Mouse (Mus musculus) cerebellum, adult 8-10 months (tissue): Measurements from ENCODE around the gene Prodh2.

Experiments
- DNase-seq: peaks from one replicate; pipeline ENCODE4 v3.0.0; 2022

The Prodh2 gene

DNA sequence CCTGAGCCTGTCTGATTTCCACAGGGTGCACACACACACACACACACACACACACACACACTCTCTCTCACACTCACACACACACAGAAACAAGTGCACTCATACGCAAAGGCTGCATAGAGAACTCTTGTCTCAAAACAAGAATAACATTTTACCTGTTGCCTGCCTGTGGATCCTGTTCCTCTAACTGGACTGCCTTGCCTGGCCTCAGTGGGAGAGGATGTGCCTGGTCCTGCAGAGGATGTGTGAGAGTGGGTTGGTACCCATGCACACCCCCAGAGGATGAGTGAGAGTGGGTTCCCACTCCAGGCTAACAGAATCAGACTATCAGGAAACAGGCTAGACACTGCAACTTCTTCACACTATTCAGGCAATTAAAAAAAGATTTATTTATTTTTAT is 57.2 kb downstream of the Prodh2 start:
- no peak for DNase-seq

DNA sequence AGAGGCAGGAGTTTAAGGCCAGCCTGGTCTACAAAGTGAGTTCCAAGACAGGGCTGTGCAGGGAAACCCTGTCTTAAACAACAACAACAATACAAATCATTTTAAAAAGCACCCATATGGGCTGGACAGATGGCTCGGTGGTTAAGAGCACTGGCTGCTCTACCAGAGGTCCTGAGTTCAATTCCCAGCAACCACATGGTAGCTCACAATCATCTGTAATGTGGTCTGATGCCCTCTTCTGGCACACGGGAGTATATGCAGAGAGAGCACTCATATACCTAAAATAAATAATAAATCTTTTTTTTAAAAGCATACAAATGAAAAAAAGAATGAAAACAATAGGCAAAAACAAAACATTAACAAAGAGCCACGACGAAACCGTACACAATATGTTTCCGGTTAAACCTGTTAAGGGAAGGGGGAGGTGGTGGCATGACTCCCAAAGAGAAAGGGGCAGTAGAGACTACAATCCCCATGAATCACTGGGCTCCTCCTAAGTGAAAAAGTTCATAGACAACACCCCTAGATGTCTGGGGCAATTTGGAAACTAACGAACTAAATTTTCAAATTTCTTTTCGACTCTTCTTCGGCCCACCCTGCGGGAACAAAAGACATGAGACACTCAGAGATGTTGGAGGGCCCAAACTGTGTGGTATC is 58.2 kb downstream of the Prodh2 start:
- DNase-seq: no peak

DNA sequence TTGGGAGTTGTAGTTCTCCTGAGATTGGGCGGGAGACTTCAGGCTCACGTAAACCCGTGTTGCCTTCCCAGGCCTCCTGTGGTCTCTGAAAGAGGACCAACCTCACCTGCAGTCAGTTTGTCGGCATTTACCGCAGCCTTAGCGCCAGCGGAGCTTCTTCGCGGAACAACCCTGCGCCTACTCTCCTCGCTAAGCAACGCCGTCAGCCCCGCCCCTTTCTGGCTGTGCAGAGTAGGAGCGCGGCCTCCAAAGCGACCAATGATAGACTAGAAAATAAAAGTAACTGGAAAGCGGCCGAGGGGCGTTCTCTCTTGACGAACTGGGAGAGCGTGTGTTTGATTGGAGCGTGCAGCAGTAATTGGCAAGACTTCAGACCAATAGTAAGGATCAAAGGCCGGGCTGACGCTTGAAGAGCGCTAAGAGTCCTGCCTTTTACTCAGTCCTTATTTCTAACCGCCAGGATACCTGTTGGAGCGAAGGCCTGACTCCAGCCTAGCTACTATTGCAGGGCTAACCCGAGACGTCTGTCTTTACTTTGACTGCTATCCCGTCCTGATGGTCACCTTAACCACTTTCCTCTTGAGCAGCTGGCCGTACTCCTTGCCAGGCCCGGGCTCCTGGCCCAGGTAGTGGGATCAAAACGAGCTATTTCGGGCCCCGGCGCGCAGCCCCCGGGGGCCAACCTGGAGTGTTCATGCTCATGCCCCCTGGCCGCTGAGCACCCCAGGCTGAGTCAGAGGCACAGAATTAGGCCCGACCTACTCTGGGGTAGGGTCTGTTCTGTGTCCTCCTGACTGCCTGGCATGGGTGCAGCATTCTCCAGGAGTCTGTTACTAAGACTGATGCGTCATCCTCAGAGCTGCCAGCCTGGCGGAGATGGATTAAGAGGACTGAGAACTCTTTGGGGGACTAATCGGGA is 58.9 kb downstream of the Prodh2 start, which contains the start of the genes Hspb6 and Proser3:
Gene Hspb6 (plus strand): TSS at position 77 of the 919 bp plus-strand sequence.
Gene Proser3 (minus strand): TSS at position 198 of the 919 bp plus-strand sequence.
- DNase-seq: peak; percentile 96

DNA sequence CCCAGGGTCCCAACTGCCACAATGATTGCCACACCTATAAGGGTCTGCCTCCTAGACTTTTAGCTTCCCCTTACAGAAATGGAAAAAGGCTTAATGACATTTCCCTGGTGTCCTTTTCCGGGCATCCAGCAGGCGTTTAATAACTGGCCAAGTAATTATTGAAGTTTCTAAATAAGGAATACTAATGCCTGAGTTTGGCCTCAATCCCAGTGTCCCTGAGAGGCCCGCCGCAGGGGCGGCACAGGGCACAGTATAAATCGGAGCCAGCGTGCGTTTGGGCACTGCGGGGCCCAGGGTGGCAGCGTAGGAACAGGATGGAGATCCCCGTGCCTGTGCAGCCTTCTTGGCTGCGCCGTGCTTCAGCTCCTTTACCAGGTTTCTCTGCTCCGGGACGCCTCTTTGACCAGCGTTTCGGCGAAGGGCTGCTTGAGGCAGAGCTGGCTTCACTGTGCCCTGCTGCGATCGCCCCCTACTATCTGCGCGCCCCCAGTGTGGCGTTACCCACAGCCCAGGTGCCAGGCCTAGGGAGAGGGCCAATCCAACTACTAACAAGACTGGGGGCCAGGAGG is 59.7 kb downstream of the Prodh2 start:
- DNase-seq: peak; percentile 67

DNA sequence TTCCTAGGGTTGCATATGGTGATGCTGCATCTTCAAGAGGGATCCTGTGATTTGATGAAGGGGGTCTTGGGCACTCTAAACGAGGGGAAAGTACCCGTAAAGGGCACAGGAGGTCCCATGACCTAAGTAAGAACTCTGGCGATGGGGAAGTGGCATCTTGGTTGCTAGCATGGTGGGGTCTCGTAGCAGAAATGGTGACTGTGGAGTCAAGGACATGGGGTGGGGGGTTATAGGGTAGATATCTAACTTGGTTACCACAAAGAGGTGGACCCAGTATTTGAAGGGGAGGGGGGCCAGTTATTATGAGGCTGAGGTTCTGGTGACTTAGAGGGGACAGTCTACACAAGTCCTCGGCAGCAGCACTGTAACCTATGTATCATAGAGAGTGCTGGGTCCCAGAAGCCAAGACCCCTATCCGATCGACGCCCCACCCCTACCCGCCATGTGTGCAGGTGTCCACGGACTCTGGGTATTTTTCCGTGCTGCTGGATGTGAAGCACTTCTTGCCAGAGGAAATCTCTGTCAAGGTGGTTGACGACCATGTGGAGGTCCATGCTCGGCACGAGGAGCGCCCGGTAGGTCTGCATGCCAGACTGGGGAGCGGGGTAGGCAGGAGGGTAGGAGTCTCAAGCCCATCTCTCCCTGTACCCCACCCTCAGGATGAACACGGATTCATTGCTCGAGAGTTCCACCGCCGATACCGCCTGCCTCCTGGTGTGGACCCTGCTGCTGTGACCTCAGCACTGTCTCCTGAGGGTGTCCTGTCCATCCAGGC is 60.6 kb downstream of the Prodh2 start:
- DNase-seq: no peak

DNA sequence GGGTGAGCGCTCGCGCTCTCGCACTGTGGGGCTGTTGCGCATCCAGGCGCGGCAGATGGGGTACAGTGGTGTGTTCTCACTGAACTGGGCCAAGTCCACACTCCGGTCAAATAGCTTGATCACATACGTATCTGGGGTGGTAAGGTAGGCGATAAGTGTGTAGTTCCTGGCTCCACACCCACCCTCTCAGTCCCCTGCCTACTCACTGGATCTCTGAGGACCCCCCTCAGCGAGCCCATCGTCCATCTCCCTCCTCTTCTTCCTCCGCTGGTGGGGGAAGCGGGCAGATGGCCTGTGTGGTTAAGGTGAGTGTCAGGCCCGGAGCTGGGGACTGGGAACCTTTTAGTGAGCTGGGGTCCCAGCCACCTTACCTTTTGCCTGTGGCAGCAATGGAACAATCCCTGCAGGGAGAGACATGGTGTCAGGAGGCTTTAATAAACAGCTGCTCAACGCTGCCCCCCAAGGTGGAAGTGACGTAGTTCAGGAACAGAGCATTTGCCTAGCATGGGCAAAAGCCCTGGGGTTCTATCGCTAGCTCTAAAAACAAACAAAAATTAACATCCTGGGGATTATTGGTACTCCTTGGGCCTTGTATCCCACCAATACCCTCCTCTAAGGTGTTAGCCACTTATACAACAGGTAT is 63.6 kb downstream of the Prodh2 start:
- no peak for DNase-seq

DNA sequence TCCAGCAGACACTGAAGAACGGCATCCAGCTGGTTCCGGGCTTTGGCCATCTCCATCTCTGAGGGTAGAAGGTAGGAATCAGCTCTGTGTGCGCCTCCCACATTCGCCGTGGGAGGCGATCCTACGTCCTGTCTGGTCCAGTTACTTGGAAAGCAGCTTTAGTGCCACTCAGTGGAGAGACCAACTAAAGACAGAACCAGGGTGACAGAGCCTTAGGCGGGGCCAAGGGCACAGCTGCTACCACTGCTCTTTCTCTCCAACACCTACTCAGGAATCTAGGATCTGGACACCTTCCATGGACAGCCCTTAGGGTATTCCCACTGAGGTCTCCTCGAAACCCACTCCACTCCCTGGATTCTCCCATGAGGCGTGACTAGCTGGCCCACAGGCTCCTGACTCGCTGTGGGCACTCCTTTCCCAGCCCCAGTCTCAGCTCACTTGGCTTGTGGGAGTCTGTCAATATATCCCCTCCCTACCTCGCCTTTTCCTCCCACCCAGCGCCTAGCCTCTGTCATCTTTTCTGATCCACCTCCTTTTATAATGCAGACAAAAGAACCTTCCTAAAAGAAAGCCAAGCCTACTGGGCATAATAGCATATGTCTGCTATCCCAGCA is 64.6 kb downstream of the Prodh2 start:
- DNase-seq: no peak

DNA sequence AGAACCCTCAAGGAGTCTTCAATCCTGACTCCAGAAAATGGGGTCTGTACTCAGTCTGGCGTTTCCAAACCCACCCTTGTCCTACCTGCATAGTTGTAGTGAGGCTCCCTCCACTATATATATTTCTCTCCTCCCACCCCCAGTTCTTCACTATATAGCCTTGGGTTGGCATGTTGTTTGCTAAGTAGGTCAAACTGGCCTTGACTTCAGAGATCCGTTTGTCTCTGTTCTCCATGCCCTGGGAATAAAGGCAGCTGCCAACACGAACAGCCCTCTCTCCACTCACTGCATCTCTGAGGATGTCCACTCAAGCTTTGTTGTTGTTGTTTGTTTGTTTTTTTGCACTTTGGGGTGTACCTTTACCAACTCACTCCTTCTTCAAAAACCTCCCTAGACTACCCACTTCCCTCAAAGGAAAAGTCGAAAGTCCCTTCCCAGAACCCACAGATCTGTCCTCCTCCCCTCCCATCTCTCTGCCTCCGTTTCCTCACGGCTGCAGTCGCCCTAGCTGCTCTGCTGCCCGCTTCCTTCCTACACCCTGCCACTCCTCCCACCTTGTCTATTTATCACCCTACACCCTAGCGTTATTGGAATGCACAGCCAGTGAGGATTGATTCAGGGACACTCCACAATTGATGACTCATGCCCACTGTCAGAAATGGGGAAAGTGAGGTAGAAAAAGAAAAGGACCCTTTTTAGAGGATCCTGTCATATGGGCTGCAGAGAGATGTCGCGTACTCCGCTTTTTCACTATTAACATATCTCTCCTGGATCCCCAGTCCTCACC is 65.4 kb downstream of the Prodh2 start:
- no peak for DNase-seq

DNA sequence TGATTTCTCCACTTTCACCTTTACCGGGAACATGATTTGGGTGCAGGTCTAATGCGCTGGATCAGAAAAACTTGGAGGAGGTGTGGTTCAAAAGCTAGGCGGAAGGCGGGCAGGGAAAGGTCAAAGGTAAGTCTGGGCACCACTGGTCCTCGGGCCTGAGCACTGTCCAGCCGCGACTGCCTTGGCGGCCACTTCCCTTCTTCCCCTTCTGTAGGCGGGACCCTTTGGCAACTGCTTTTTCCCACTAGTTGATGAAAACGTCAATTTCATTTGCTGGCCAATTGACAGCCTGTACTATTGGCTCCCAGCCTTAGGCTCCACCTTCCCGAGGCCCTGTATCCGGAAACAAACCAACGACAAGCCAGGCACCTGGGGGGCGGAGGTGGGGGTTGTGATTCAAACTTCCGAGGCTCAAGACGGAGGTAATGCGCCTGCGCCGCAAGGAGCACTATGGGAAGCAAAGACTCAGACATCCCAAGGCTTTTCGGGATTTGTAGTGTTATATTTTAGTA is 66.1 kb downstream of the Prodh2 start, which contains the start of gene Lin37:
Gene Lin37 (minus strand): TSS at position 396 of the 512 bp plus-strand sequence.
- peak; percentile 98 for DNase-seq

DNA sequence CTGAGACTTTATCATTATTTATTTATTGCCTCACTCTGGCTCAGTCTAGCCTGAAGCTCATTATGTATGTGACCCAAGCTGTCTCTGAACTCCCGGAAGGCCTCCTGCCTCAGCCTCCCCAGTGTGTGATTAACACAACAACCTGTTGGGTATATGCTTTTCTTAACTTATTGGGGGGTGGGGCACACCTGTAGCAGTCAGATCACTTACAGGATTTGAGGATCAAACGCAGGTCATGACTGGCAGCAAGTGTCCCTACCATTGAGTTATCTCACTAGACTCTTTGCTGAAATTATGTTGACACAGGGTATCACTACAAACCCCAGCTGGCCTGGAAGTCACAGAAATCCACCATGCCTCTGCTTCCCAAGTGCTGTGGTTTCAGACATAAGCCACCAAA is 66.9 kb downstream of the Prodh2 start:
- no peak for DNase-seq

DNA sequence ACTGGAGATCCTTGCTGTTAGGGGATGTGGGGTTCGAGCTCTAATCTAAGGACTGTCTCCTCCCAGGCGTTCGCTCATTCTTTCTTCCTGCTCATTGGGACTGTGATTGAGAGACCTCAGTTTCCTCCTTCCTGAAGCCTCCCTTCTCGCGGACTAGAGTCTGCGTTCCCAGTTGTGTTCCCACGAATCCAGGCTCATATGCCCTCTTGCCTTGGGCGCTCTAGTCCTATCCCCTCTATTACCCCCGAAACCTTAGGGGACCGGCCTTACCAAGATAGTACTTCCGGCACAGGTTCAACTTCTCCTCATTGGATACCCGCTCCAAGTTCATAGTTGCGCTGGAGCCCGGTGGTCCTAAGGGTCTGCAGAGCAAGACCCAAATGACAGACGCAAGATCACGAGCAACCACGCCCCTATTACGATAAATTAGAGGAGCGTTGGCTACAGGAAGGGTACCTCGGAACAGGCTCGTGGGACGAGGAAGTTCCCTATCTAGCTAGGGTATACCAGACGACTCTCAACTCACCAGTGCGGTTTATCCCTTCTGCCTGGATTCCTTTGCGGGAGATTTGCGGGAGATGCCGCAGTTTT is 69.2 kb downstream of the Prodh2 start:
- no peak for DNase-seq
